Mouse (Mus musculus) CH12.LX (cell line): ENCODE data around the gene Sec14l1.

Experiments
- ELF1 ChIP-seq: IDR thresholded peaks from 2 replicates; pipeline ENCODE4 v1.6.1; 2014; ENCODE audit warnings: low read depth, mild to moderate bottlenecking, inconsistent platforms, low read length, improper control_type of control experiment
- POLR2A ChIP-seq: IDR thresholded peaks from 2 replicates; pipeline ENCODE4 v1.6.1; 2011; ENCODE audit warnings: low read depth, mild to moderate bottlenecking, improper control_type of control experiment, low read length
- TBP ChIP-seq: conservative IDR thresholded peaks from 2 replicates; pipeline ENCODE4 v1.6.1; 2011; ENCODE audit warnings: low read depth, low read length, improper control_type of control experiment

- TF ChIP-seq TBP: no peak
- no peak for TF ChIP-seq POLR2A
- no peak for TF ChIP-seq ELF1
These were observed 44.4 kb downstream of the Sec14l1 start for GRCm38 (mm10) chr11:117159257-117159945.
